Mouse (Mus musculus): ENCODE data around the gene Shmt1.

- TF ChIP-seq CTCF (IDR thresholded peaks at IDR 0.05; ENCODE audit: low read depth) (no peak), EP300 (IDR thresholded peaks at IDR 0.05; ENCODE audit: low read depth) (no peak)
These were observed 33.9 kb upstream of the Shmt1 start for GRCm38 (mm10) chr11:60845415-60845814.
